Mouse (Mus musculus) ES-Bruce4 (cell line): ENCODE data around the gene Tnr.

ENCODE experiments used
- CTCF ChIP-seq: IDR thresholded peaks from one replicate; pipeline ENCODE4 v1.8.1; 2011; ENCODE audit warnings: low read depth, low read length
- POLR2A ChIP-seq: IDR thresholded peaks from one replicate; pipeline ENCODE4 v1.8.1; 2011; ENCODE audit warnings: low read length; ENCODE audit not compliant: insufficient read depth

GRCm38 (mm10) chr1:159816614-159817371, 293.2 kb downstream of the Tnr start:
- TF ChIP-seq CTCF (no peak), POLR2A (no peak)
